Mouse (Mus musculus) erythroblast, embryonic 14.5 days (primary cell): Measurements from ENCODE around the gene Erich3.

ENCODE experiments used
- GATA1 ChIP-seq: IDR thresholded peaks from 2 replicates; pipeline ENCODE4 v1.6.1; 2012; ENCODE audit warnings: low read length, inconsistent platforms, mixed read lengths
- TAL1 ChIP-seq: IDR thresholded peaks from 3 replicates; pipeline ENCODE4 v1.6.1; 2012; ENCODE audit warnings: low read length, inconsistent platforms, mixed read lengths

GRCm38 (mm10) chr3:154671013-154671412 lies 7.4 kb downstream of the Erich3 start:
- TF ChIP-seq GATA1 = no peak
- TF ChIP-seq TAL1 = no peak
